Mouse (Mus musculus): Measurements from ENCODE around the gene Zmynd15. TPM values are rescaled to one million over a fixed set of nuclear protein-coding genes. Genes with fewer than 3 reads are reported as not detected.
A peak's percentile ranks its signal among the peaks of the same experiment; 100 is the strongest.
"Not testable (repeated sequence)": the region's sequence is repeated elsewhere in the genome, so short reads cannot be mapped to it uniquely, and the experiment has no call there.

The Zmynd15 gene
- polyA plus RNA-seq, 1 experiment = 1.3 TPM

DNA sequence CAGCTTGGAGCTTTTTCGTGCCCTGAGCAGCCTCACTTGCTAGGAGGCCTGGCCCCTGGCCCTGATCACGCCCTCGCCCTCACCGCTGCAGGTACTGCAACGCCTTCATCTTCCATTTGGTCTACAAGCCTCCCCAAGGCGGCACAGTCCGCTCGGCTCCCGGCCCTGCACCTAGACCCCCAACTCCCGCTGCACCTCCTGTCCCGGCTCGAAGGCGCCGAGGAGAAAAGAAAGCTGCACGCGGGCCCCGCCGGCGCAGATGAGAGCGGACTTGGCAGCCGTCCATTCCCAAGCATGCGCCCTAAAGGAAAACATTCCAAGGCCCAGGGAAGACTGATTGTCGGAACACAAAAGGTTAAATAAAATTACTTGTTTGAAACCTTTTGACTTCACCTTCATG is 6.6 kb downstream of the Zmynd15 start:
- Histone ChIP-seq H3K36me3 (ENCODE audit: control insufficient read depth, insufficient read depth, low read length, poor library complexity, severe bottlenecking) (no peaks in the 10 kb centered on the region), H3K9me3 (replicated peaks; ENCODE audit: control insufficient read depth, insufficient read depth, low read length, poor library complexity, severe bottlenecking) (no peaks in the 10 kb centered on the region), H3K27ac (ENCODE audit: insufficient read depth, low read length) (no peak overlapping the region), H3K4me3 (ENCODE audit: low read depth, low read length) (peak overlapping the region; percentile 56), H3K27me3 (ENCODE audit: control insufficient read depth, insufficient read depth, low read length, poor library complexity, severe bottlenecking) (no peaks in the 10 kb centered on the region), H3K4me1 (ENCODE audit: control insufficient read depth, insufficient read depth, low read length) (peaks cover 5% of the 10 kb centered on the region), H3K9ac (ENCODE audit: low read depth, poor library complexity, severe bottlenecking) (peak overlapping the region; percentile 67)
- no peak for TF ChIP-seq CTCF (IDR thresholded peaks at IDR 0.05; ENCODE audit: low read depth, low read length)
- TF ChIP-seq EP300 (IDR thresholded peaks at IDR 0.05; ENCODE audit: insufficient read depth, low read depth, low read length) = no peak
- no peak for TF ChIP-seq POLR2A (IDR thresholded peaks at IDR 0.05; ENCODE audit: insufficient read depth, low read length)

DNA sequence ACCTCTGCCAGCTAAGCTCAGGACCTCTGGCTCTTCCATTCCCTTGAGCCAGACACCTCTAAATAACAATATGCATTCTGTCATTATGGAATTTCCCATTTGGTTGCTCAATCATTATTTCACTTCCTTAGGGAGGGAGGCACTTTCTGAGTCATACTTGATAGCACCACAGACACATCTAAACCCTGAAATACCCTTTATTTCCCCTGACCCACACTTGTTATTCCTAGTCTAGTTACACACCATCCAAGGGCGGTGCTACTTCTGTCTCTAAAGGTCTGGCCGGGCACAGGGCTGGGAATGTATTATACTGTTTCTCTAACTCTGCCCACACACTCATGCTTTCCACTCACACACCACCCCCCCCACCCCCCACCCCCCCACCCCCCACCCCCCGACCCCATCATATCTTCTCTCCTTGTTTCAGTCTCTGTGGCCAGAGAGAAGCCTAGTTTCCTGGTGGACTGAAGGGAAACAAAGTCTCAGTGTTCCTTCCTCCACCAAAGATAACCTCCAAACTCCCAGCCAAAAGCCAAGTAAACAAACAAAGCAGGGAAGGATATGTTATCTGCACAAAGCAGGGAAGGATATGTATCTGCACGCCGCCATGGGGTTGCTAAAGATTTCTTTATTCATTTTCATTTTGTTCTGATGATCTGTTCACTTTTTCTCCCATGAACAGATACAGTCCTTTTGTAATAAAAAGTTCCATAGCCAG is 8.8 kb downstream of the Zmynd15 start:
- Histone ChIP-seq H3K9ac (ENCODE audit: low read depth, poor library complexity, severe bottlenecking) (no peak overlapping the region), H3K4me3 (ENCODE audit: low read depth, low read length) (no peak overlapping the region), H3K27ac (ENCODE audit: insufficient read depth, low read length) (no peak overlapping the region), H3K27me3 (ENCODE audit: control insufficient read depth, insufficient read depth, low read length, poor library complexity, severe bottlenecking) (no peaks in the 10 kb centered on the region), H3K4me1 (ENCODE audit: control insufficient read depth, insufficient read depth, low read length) (peaks cover 5% of the 10 kb centered on the region), H3K9me3 (replicated peaks; ENCODE audit: control insufficient read depth, insufficient read depth, low read length, poor library complexity, severe bottlenecking) (no peaks in the 10 kb centered on the region), H3K36me3 (ENCODE audit: control insufficient read depth, insufficient read depth, low read length, poor library complexity, severe bottlenecking) (no peaks in the 10 kb centered on the region)
- TF ChIP-seq EP300 (IDR thresholded peaks at IDR 0.05; ENCODE audit: insufficient read depth, low read depth, low read length) = no peak
- no peak for TF ChIP-seq CTCF (IDR thresholded peaks at IDR 0.05; ENCODE audit: low read depth, low read length)
- TF ChIP-seq POLR2A (IDR thresholded peaks at IDR 0.05; ENCODE audit: insufficient read depth, low read length) = no peak

DNA sequence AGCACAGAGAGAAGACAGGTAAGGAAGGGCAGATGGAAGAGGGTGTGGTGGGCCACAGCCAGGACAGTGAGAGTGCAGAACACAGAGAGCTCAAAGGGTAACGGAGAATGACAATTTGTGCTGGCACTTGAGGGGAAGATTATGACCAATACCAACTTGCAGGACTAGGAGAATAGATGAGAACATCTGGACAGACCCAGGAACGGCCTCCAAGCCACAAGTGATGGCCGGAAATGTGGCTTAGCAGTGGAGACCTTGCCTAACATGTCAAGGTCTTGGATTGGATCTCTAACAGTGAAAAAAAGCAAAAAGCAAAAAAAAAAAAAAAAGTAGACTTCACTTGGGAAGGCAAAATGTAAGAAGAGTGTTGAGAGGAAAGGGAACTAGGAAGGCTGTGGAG is 10.5 kb downstream of the Zmynd15 start:
- Histone ChIP-seq H3K36me3 (ENCODE audit: control insufficient read depth, insufficient read depth, low read length, poor library complexity, severe bottlenecking) (no peaks in the 10 kb centered on the region), H3K4me3 (ENCODE audit: low read depth, low read length) (no peak overlapping the region), H3K9ac (ENCODE audit: low read depth, poor library complexity, severe bottlenecking) (no peak overlapping the region), H3K27me3 (ENCODE audit: control insufficient read depth, insufficient read depth, low read length, poor library complexity, severe bottlenecking) (no peaks in the 10 kb centered on the region), H3K9me3 (replicated peaks; ENCODE audit: control insufficient read depth, insufficient read depth, low read length, poor library complexity, severe bottlenecking) (no peaks in the 10 kb centered on the region), H3K27ac (ENCODE audit: insufficient read depth, low read length) (no peak overlapping the region), H3K4me1 (ENCODE audit: control insufficient read depth, insufficient read depth, low read length) (peaks cover under 1% of the 10 kb centered on the region)
- TF ChIP-seq EP300 (IDR thresholded peaks at IDR 0.05; ENCODE audit: insufficient read depth, low read depth, low read length) (no peak), POLR2A (IDR thresholded peaks at IDR 0.05; ENCODE audit: insufficient read depth, low read length) (no peak), CTCF (IDR thresholded peaks at IDR 0.05; ENCODE audit: low read depth, low read length) (no peak)

DNA sequence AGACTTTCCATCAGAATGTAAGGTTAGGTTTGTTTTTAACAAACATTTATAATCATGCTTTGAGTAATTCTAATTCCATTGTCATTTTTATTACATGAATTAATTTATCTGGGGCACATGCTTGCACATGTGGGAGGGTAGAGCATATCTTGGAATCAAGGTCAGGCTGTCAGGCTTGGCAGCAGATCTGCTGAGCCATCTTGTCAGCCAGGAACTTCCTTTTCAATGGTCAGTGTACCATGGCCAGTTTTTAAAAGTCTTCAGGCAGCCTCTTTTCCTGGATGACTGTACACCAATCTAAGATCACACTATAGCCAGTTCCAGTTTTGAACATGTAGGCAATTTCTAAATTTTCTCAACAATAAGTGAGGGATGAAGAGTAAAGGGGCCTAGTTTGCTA is 13.5 kb downstream of the Zmynd15 start:
- Histone ChIP-seq H3K36me3 (ENCODE audit: control insufficient read depth, insufficient read depth, low read length, poor library complexity, severe bottlenecking) (no peaks in the 10 kb centered on the region), H3K27ac (ENCODE audit: insufficient read depth, low read length) (no peak overlapping the region), H3K4me1 (ENCODE audit: control insufficient read depth, insufficient read depth, low read length) (no peaks in the 10 kb centered on the region), H3K27me3 (ENCODE audit: control insufficient read depth, insufficient read depth, low read length, poor library complexity, severe bottlenecking) (no peaks in the 10 kb centered on the region), H3K4me3 (ENCODE audit: low read depth, low read length) (no peak overlapping the region), H3K9me3 (replicated peaks; ENCODE audit: control insufficient read depth, insufficient read depth, low read length, poor library complexity, severe bottlenecking) (no peaks in the 10 kb centered on the region), H3K9ac (ENCODE audit: low read depth, poor library complexity, severe bottlenecking) (no peak overlapping the region)
- no peak for TF ChIP-seq POLR2A (IDR thresholded peaks at IDR 0.05; ENCODE audit: insufficient read depth, low read length)
- no peak for TF ChIP-seq EP300 (IDR thresholded peaks at IDR 0.05; ENCODE audit: insufficient read depth, low read depth, low read length)
- TF ChIP-seq CTCF (IDR thresholded peaks at IDR 0.05; ENCODE audit: low read depth, low read length) = no peak

DNA sequence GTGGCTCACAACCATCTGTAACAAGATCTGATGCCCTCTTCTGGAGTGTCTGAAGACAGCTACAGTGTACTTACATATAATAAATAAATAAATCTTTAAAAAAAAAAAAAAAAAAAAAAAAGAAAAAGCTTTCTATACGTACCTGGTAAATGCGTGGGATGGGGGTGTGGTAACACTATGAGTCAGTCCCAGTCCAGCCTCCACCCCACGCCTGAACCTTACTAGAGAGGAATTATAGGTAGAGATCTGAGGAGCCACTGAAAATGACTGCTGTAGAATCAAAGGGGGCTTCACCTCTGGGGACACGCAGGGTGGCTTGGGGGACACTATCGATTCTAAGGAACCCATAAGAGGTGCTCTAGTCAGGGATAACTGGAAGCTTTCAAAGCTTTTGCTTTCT is 14.1 kb downstream of the Zmynd15 start:
- not testable (repeated sequence) for H3K4me3 ChIP-seq (ENCODE audit: low read depth, low read length); H3K27ac ChIP-seq (ENCODE audit: insufficient read depth, low read length); H3K4me1 ChIP-seq (ENCODE audit: control insufficient read depth, insufficient read depth, low read length); H3K9me3 ChIP-seq (replicated peaks; ENCODE audit: control insufficient read depth, insufficient read depth, low read length, poor library complexity, severe bottlenecking); H3K9ac ChIP-seq (ENCODE audit: low read depth, poor library complexity, severe bottlenecking); H3K36me3 ChIP-seq (ENCODE audit: control insufficient read depth, insufficient read depth, low read length, poor library complexity, severe bottlenecking); H3K27me3 ChIP-seq (ENCODE audit: control insufficient read depth, insufficient read depth, low read length, poor library complexity, severe bottlenecking)

DNA sequence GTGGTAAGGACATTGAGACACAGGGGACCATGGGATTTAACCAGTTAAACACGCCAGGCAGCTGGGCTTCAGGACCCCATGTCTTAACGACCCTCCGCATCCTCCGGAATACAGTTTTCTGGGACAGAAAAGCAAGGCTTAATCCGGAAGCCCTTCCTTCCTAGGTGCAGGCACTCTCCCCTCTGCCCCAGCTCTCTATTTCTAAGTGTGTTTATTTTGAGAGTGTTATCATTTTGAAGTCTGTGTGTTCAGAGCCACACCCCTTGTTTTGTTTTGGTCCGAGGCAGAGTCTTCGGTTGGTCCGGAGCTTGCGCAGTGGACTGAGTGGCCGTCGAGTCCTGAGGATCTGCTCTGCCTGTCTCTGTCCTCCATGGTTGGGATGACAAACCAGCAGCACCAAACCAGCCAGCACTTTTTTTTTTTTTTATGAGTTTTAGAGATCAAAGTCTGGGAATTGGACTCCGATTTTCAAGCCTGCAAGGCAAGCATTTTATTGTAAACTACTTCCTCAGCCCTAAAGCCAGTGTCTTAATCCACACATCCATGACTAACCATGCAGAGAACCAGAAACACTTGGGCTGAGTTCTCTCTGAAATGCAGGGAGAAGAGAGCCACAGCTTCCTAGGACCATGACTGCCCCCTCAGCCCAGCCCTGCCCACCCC is 15.8 kb downstream of the Zmynd15 start:
- Histone ChIP-seq H3K4me1 (ENCODE audit: control insufficient read depth, insufficient read depth, low read length) (no peaks in the 10 kb centered on the region), H3K36me3 (ENCODE audit: control insufficient read depth, insufficient read depth, low read length, poor library complexity, severe bottlenecking) (no peaks in the 10 kb centered on the region), H3K9ac (ENCODE audit: low read depth, poor library complexity, severe bottlenecking) (no peak overlapping the region), H3K9me3 (replicated peaks; ENCODE audit: control insufficient read depth, insufficient read depth, low read length, poor library complexity, severe bottlenecking) (no peaks in the 10 kb centered on the region), H3K27me3 (ENCODE audit: control insufficient read depth, insufficient read depth, low read length, poor library complexity, severe bottlenecking) (no peaks in the 10 kb centered on the region), H3K4me3 (ENCODE audit: low read depth, low read length) (no peak overlapping the region), H3K27ac (ENCODE audit: insufficient read depth, low read length) (no peak overlapping the region)
- TF ChIP-seq POLR2A (IDR thresholded peaks at IDR 0.05; ENCODE audit: insufficient read depth, low read length) (no peak), EP300 (IDR thresholded peaks at IDR 0.05; ENCODE audit: insufficient read depth, low read depth, low read length) (no peak), CTCF (IDR thresholded peaks at IDR 0.05; ENCODE audit: low read depth, low read length) (no peak)

Data from ES-Bruce4 (cell line).